ENCODE assay signal across 8 mouse cellular contexts in the genomic region with DNA sequence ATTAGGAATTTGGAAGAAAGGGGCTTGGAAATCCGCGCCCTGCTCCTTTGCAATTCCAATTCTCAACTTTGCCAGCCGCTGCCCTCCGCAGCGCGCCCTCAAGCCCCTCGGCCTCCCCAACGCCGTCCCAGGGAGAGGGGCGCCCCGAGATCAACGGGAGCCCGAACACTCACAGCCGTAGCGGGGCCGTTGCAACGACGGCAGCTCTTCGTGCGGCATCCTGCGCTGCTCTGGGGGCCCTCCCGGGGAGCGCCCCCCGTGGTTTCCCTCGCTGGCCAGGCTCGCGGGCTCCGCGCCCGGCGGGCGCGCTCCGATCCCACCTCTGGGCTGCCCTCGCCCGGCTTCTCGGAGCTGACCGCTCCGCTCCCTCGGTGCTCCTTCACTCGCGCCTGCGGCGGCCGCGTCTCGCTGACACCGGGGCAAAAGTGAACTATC. TPM values are rescaled to one million over a fixed set of nuclear protein-coding genes. Genes with fewer than 3 reads are reported as not detected.
DNase-seq lines count a peak whose midpoint lies in the region; ATAC-seq and TF ChIP-seq lines count a peak whose summit lies in the region.

Gene Iqgap2, minus strand, starts transcription at position 432 of the 435 bp plus-strand sequence.

- no peaks in the 10 kb centered on the region for H3K9me3 ChIP-seq in limb, embryonic 15.5 days
- no peaks in the 10 kb centered on the region for H3K9me3 ChIP-seq in stomach, embryonic 14.5 days (ENCODE audit: control insufficient read depth, low read depth, low read length)

- H3K27me3 ChIP-seq in spleen, adult 2 months (ENCODE audit: control insufficient read depth, insufficient read depth, low read length): no peaks in the 10 kb centered on the region
- H3K27me3 ChIP-seq in limb, embryonic 15.5 days: no peaks in the 10 kb centered on the region
- H3K27me3 ChIP-seq in stomach, embryonic 14.5 days (ENCODE audit: control insufficient read depth, insufficient read depth, low read length): no peaks in the 10 kb centered on the region

- 0% methylated on average over 44 of the region's 48 CpGs for WGBS in spleen, adult 2 months
- WGBS in limb, embryonic 15.5 days: under 1% methylated on average over 33 of the region's 48 CpGs
- WGBS in stomach, embryonic 14.5 days: 1% methylated on average over 45 of the region's 48 CpGs

- H3K36me3 ChIP-seq in spleen, adult 2 months (ENCODE audit: control insufficient read depth, insufficient read depth, low read length): no peaks in the 10 kb centered on the region
- H3K36me3 ChIP-seq in limb, embryonic 15.5 days: no peaks in the 10 kb centered on the region
- no peaks in the 10 kb centered on the region for H3K36me3 ChIP-seq in stomach, embryonic 14.5 days (ENCODE audit: control insufficient read depth, insufficient read depth, low read length)

- H3K4me2 ChIP-seq in limb, embryonic 15.5 days: peak within 1 kb of the TSS; percentile 98
- peak within 1 kb of the TSS; percentile 95 for H3K4me2 ChIP-seq in stomach, embryonic 14.5 days (replicated peaks; ENCODE audit: low read depth, low read length)

- H3K4me3 ChIP-seq in spleen, adult 2 months (ENCODE audit: extremely low read depth, insufficient read depth, insufficient read length): peak within 1 kb of the TSS; percentile 80
- peak within 1 kb of the TSS; percentile 72 for H3K4me3 ChIP-seq in limb, embryonic 15.5 days
- H3K4me3 ChIP-seq in stomach, embryonic 14.5 days (ENCODE audit: low read depth, low read length): peak within 1 kb of the TSS; percentile 70

- peak; percentile 5 for DNase-seq in gastrocnemius, postnatal 14 days
- no peak for DNase-seq in gastrocnemius, adult 18-20 months (ENCODE audit: low spot score)
- no peak for DNase-seq in spleen, adult 2 months (ENCODE audit: low read depth in 1 of 2, low spot score in 2 of 2)
- DNase-seq in spleen, postnatal 36 days (ENCODE audit: low spot score in 2 of 2): no peak
- no peak for DNase-seq in gonadal fat pad, adult 2 months (ENCODE audit: low read depth)
- DNase-seq in ovary, adult 18-20 months (ENCODE audit: low spot score): no peak

- no peak for TF ChIP-seq CTCF in spleen, adult 2 months (IDR thresholded peaks at IDR 0.05; ENCODE audit: extremely low read depth, insufficient read depth, insufficient read length, insufficient replicate concordance)

- H3K9ac ChIP-seq in limb, embryonic 15.5 days: peak within 1 kb of the TSS; percentile 66
- H3K9ac ChIP-seq in stomach, embryonic 14.5 days (replicated peaks; ENCODE audit: low read depth, low read length): peak within 1 kb of the TSS; percentile 67

- intact Hi-C loops in gastrocnemius, postnatal 14 days (cut with DNase I; ENCODE audit: low total_unique reads): no loop called here

- H3K27ac ChIP-seq in spleen, adult 2 months (ENCODE audit: insufficient read depth, low read length): peak within 1 kb of the TSS; percentile 90
- H3K27ac ChIP-seq in limb, embryonic 15.5 days: peak within 1 kb of the TSS; percentile 71
- peak within 1 kb of the TSS; percentile 44; the same call in 1 of the 2 replicates for H3K27ac ChIP-seq in stomach, embryonic 14.5 days (ENCODE audit: low read length)

- no peak for TF ChIP-seq POLR2A in spleen, adult 2 months (IDR thresholded peaks at IDR 0.05; ENCODE audit: low read depth, low read length)

- no peaks in the 10 kb centered on the region; the same call in none of the 2 replicates for H3K4me1 ChIP-seq in spleen, adult 2 months (ENCODE audit: control insufficient read depth, insufficient read depth, insufficient read length)
- H3K4me1 ChIP-seq in limb, embryonic 15.5 days: peaks cover 26% of the 10 kb centered on the region
- 0 out of 2 replicates have a peak, but pooled peaks cover 2% of the 10 kb centered on the region for H3K4me1 ChIP-seq in stomach, embryonic 14.5 days (ENCODE audit: control insufficient read depth, insufficient read depth, low read length)

- ATAC-seq in limb, embryonic 15.5 days (ENCODE audit: insufficient number of reproducible peaks, low FRiP score, low TSS enrichment, low read depth): peak; percentile 56; the same call in 1 of the 2 replicates
- peak; percentile 34; the same call in 1 of the 2 replicates for ATAC-seq in stomach, embryonic 14.5 days (ENCODE audit: insufficient number of reproducible peaks, insufficient read depth, low FRiP score, low read depth)

RNA-seq across cellular contexts. Expression of gene Iqgap2, which starts in this region (rescaled TPM):
- 1 to 10 TPM; 2.4 to 2.7 TPM for total RNA-seq in gastrocnemius, postnatal 14 days (2021)
- total RNA-seq in gastrocnemius, adult 18-20 months (2021): 1 to 10 TPM; 1.0 to 1.5 TPM
- polyA plus RNA-seq in spleen, adult 2 months (2012; rRNA removed): 2.1 and 2.3 TPM in 2 replicates
- 12.7 and 20.1 TPM in 2 replicates for polyA plus RNA-seq in gonadal fat pad, adult 2 months (2012; rRNA removed)
- polyA plus RNA-seq in limb, embryonic 15.5 days (2015; fragmentation: Nextera tagmentation; extraction: Ambion mirVana): 8.0 and 9.6 TPM in 2 replicates
- 24.3 and 25.3 TPM in 2 replicates for polyA plus RNA-seq in stomach, embryonic 14.5 days (2014; fragmentation: Nextera tagmentation; extraction: Ambion mirVana)
